Comparison of ENCODE assay signal across 9 mouse cellular contexts in the genomic region with DNA sequence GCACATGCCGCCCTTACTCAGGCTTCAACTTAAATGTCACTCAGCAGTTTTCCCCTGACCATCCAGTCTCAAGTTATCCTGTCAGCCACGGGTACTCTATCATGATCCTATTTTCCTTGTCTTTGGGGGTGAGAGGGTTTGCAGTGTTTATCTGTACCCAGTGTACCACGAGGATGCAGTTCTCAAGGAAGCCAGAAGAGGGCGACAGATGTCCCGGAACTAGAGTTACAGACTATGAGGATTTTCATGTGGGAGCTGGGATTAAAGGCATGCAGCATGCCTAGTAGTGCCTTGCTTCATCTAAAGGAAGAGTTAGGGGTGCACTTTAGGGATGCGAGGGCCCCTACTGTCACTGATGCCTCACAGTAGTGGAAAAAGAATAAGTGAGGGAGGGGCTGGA. TPM values are rescaled to one million over a fixed set of nuclear protein-coding genes. Genes with fewer than 3 reads are reported as not detected.
DNase-seq lines count a peak whose midpoint lies in the region; TF ChIP-seq lines count a peak whose summit lies in the region.
"Had no signal": no experiment of that assay in that cellular context is flagged by ENCODE, and none has a peak within 500 bp of the region (broad histone marks: within the 10 kb centered on the region; RNA-seq: fewer than 3 reads in every experiment).

No protein-coding gene starts in this region.

- peak; percentile 58 for TF ChIP-seq CTCF in kidney, adult 2 months (conservative IDR thresholded peaks at IDR 0.05; ENCODE audit: insufficient read depth, insufficient read length, low read depth, low read length)

- H3K4me1 ChIP-seq in kidney, adult 2 months (ENCODE audit: control insufficient read depth, insufficient read depth, low read length), result no peaks in the 10 kb centered on the region

- DNase-seq in kidney, adult 2 months, result peak; percentile 46
- no peak for DNase-seq in kidney, adult 11 months
- DNase-seq in A20 (ENCODE audit: low read depth, low spot score) (peak; percentile 59), MEL-GATA-1-ER (ENCODE audit: extremely low read depth, low read depth) (peak; percentile 34)
- peak; percentile 68 to 74 for DNase-seq in kidney, postnatal 4 days
- no peak for DNase-seq in right cerebral cortex, adult 18-20 months
- DNase-seq in heart, adult 9 months (ENCODE audit: low spot score in 2 of 2), result no peak
- DNase-seq in urinary bladder, postnatal 10 days (ENCODE audit: low spot score), result no peak

- WGBS in kidney, adult 2 months, result 73% methylated on average over 6 of the region's 6 CpGs

- H3K27ac ChIP-seq in kidney, adult 2 months (ENCODE audit: insufficient read depth, low read depth, low read length), result no peak overlapping the region

- no peak overlapping the region for H3K4me3 ChIP-seq in kidney, adult 2 months (ENCODE audit: insufficient read depth, low read depth, low read length)

- H3K36me3 ChIP-seq in kidney, adult 2 months (ENCODE audit: control insufficient read depth, insufficient read depth, low read length), result no peaks in the 10 kb centered on the region

- no peaks in the 10 kb centered on the region for H3K27me3 ChIP-seq in kidney, adult 2 months (replicated peaks; ENCODE audit: control insufficient read depth, insufficient read depth, low read length)

- TF ChIP-seq POLR2A in kidney, adult 2 months (IDR thresholded peaks at IDR 0.05; ENCODE audit: low read depth, low read length), result no peak

RNA-seq across cellular contexts. Expression of a gene that starts 13.7 kb away (rescaled TPM):
- 0.03 and 0.26 TPM in 2 replicates for polyA plus RNA-seq in kidney, adult 2 months (2012; rRNA removed)
- polyA plus RNA-seq: large intestine, adult 2 months had no signal

RNA-seq across cellular contexts. Expression of a gene that starts 23.7 kb away (rescaled TPM):
- polyA plus RNA-seq in kidney, adult 2 months (2012; rRNA removed), result 60.3 and 64.9 TPM in 2 replicates

RNA-seq across cellular contexts. Expression of a gene that starts 37.7 kb away (rescaled TPM):
- 59.3 and 60.3 TPM in 2 replicates for polyA plus RNA-seq in kidney, adult 2 months (2012; rRNA removed)

RNA-seq across cellular contexts. Expression of a gene that starts 41.5 kb away (rescaled TPM):
- polyA plus RNA-seq in kidney, adult 2 months (2012; rRNA removed), result 34.7 and 41.8 TPM in 2 replicates

RNA-seq across cellular contexts. Expression of a gene that starts 45.9 kb away (rescaled TPM):
- 11.7 and 13.0 TPM in 2 replicates for polyA plus RNA-seq in kidney, adult 2 months (2012; rRNA removed)

Comparison
In these comparisons a context has a peak if more than half of its experiments do, and no peak if none do; other contexts are left out.
1. DNase-seq: peak in kidney, adult 2 months (single experiment), A20 (single experiment), MEL-GATA-1-ER (single experiment) and kidney, postnatal 4 days (2 of 2); none in kidney, adult 11 months (single experiment), right cerebral cortex, adult 18-20 months (single experiment), heart, adult 9 months (0 of 2) and urinary bladder, postnatal 10 days (single experiment).